Mouse (Mus musculus) C2C12 (cell line): ENCODE measurements around the gene Dexi. TPM values are rescaled to one million over a fixed set of nuclear protein-coding genes. Genes with fewer than 3 reads are reported as not detected.

ENCODE experiments used
- H3K27me3 ChIP-seq: one replicate; pipeline ENCODE4 v1.6.1; 2011; ENCODE audit not compliant: control insufficient read depth, insufficient read depth, insufficient read length
- H3K36me3 ChIP-seq: one replicate; pipeline ENCODE4 v1.6.1; 2011; ENCODE audit not compliant: control insufficient read depth, insufficient read depth
- H3K4me3 ChIP-seq: one replicate; pipeline ENCODE4 v1.5.1; 2011; ENCODE audit warnings: mild to moderate bottlenecking, control low read depth; ENCODE audit not compliant: poor library complexity, insufficient read depth, severe bottlenecking
- H3K79me2 ChIP-seq: one replicate; pipeline ENCODE4 v1.6.1; 2011; ENCODE audit not compliant: control insufficient read depth, insufficient read depth
- H3K79me3 ChIP-seq: one replicate; pipeline ENCODE4 v1.6.1; 2011; ENCODE audit warnings: low read depth, control low read depth
- H3ac ChIP-seq: one replicate; pipeline ENCODE3; 2011; ENCODE audit warnings: low read depth; ENCODE audit not compliant: control insufficient read depth, insufficient read length
- CEBPB ChIP-seq: IDR thresholded peaks from one replicate; pipeline ENCODE4 v1.6.1; 2011; ENCODE audit warnings: low read depth, mild to moderate bottlenecking, control low read depth, moderate library complexity
- CTCF ChIP-seq: IDR thresholded peaks from one replicate; pipeline ENCODE4 v1.5.1; 2011; ENCODE audit not compliant: control insufficient read depth, insufficient read depth, insufficient read length
- FOSL1 ChIP-seq: IDR thresholded peaks from one replicate; pipeline ENCODE4 v1.8.0; 2011; ENCODE audit warnings: mild to moderate bottlenecking, low read length; ENCODE audit not compliant: poor library complexity, insufficient read depth, severe bottlenecking
- MAX ChIP-seq: IDR thresholded peaks from one replicate; pipeline ENCODE4 v1.6.1; 2011; ENCODE audit warnings: mild to moderate bottlenecking, control low read depth
- MYOD1 ChIP-seq: IDR thresholded peaks from one replicate; pipeline ENCODE4 v1.6.1; 2011; ENCODE audit warnings: low read depth; ENCODE audit not compliant: control insufficient read depth, insufficient read length
- MYOG ChIP-seq: IDR thresholded peaks from one replicate; pipeline ENCODE4 v1.6.1; 2011; ENCODE audit not compliant: control insufficient read depth, insufficient read length; ENCODE audit errors: extremely low read depth
- USF1 ChIP-seq: IDR thresholded peaks from one replicate; pipeline ENCODE4 v1.6.1; 2011; ENCODE audit warnings: low read depth, mild to moderate bottlenecking, control low read depth, moderate library complexity
- polyA plus RNA-seq: library from polyadenylated mRNA; unstranded; fragments of >200 nt; fragmentation: generic; extraction: Trizol; gene quantifications from one replicate; pipeline ENCODE4 v1.2.1, GENCODE M21; 2012; ENCODE audit warnings: missing spikeins

The Dexi gene
- polyA plus RNA-seq, 1 experiment: 17.1 TPM

DNA sequence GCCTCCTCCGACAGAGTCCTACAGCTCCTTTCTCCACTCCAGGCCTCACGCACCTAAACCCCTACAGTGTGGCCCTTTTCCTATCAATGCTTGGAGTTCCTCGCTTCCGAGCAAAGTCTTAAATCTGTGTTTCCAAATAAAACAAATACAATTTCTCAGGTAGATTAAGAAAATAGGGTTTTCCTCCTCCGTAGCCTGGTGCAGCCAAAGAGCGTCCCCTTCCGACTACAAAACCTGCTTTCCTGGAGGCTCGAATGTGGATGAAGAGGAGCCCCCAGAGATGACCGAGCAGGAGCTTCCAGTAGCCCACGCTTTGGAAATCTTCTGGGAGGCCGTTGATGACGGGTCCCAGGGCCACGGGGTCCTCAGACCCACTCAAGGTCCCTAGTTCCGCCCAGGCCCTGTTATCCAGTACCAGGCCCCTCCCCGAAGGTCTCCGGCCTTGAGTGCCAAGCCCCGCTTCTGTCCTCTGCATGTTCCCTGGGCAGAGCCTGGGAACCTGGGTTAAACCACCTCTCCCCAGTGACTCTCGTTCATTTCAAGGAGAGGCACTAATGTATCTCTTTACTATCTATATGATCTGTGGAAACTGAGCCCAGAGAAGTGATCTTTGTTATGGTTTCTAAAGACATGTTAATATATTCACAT is 52.2 kb downstream of the Dexi start:
- no peaks in the 10 kb centered on the region for H3K79me3 ChIP-seq
- no peak overlapping the region for H3ac ChIP-seq
- no peaks in the 10 kb centered on the region for H3K79me2 ChIP-seq
- no peak overlapping the region for H3K4me3 ChIP-seq
- peaks cover 33% of the 10 kb centered on the region for H3K27me3 ChIP-seq
- no peaks in the 10 kb centered on the region for H3K36me3 ChIP-seq
- TF ChIP-seq FOSL1 (no peak), USF1 (no peak), MAX (no peak), CTCF (no peak), CEBPB (no peak), MYOD1 (no peak), MYOG (no peak)

DNA sequence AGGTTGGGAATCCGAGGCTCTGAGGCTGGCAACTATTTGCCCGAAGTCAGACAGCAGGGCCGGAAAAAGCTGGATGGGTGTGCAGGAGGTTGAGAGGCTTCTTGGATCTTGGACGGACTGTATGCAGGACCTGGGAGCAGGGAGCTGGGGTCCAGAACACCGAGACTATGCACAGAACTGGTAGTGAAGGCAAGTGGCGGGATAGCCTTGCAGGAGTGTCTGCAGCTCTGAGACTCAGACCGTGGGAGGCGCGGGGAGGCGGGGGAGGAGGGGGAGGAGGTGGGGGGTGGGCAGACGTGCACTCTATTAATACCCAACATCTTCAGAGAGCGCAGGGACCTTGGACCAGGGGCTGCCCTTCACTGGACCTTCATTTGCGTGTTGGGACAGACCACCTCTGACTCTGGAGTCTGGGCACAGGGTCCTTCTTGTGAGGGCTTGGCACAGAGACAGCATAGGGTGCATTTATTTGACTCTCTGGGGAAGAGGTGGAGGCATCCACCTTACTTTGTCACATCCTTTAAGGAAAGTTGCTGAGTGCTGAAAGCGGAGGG is 52.9 kb downstream of the Dexi start:
- no peaks in the 10 kb centered on the region for H3K36me3 ChIP-seq
- H3K79me2 ChIP-seq: no peaks in the 10 kb centered on the region
- H3K4me3 ChIP-seq: no peak overlapping the region
- peaks cover 33% of the 10 kb centered on the region for H3K27me3 ChIP-seq
- H3ac ChIP-seq: no peak overlapping the region
- TF ChIP-seq CTCF (no peak), CEBPB (no peak), MYOG (no peak), MYOD1 (no peak), MAX (no peak), USF1 (no peak)
- no peaks in the 10 kb centered on the region for H3K79me3 ChIP-seq

DNA sequence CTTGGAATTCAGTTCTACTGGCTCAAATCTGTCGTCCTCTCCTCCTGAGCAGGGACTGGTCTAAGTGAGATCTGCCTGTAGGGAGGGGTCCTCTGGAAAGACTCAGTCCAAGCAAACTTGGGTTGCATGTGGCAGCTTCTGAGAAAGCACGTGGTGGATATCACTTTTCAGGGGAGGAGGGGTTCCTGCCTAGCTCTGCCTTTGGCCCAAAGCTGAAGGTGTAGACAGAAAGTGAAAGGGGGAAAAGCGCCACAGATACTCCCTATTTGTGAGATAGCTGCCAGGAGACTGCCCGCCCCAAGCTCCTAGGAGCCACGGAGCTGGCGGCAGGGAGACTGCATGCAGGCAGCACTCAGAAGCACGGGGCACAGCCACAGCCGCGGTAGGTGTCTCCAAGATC is 53.4 kb downstream of the Dexi start:
- no peaks in the 10 kb centered on the region for H3K79me2 ChIP-seq
- H3K27me3 ChIP-seq: peaks cover 37% of the 10 kb centered on the region
- no peak overlapping the region for H3ac ChIP-seq
- H3K36me3 ChIP-seq: no peaks in the 10 kb centered on the region
- H3K79me3 ChIP-seq: no peaks in the 10 kb centered on the region
- TF ChIP-seq USF1 (no peak), CTCF (no peak), CEBPB (no peak), MAX (no peak), FOSL1 (no peak), MYOD1 (no peak), MYOG (no peak)
- no peak overlapping the region for H3K4me3 ChIP-seq

DNA sequence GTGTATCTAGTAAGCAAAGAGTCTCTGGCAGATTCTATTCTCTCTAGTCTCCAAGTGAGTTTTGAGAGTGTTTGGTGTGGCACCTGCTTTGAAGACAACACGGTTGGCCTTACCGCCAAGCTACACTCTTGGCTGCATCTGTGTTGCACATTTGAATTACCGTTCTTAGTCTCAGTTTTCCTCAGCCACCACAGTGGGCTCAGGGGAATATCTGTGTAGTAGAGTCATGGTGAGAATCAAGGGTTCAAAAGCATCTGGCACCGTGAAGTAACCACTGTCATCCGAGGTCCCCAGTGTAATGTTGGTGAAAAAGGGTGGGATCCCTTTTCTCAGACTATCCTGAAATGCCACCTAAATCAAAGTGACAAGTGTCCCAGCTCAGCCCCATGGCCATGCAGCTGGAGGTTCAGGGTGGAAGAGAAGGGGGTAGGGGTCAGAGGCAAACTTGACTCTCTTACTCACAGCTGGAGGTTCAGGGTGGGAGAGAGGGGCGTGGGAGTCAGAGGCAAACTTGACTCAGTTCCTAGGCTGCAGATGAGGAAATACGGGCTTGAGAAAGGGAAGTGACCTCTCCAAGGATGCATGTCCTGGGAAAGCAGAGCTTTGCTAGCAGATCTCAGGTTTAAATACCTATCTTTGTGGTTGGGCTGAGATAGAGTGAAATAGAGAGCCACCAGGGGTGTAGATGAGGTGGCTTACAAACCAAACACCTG is 53.9 kb downstream of the Dexi start:
- Histone ChIP-seq H3ac (no peak overlapping the region), H3K4me3 (no peak overlapping the region), H3K79me2 (no peaks in the 10 kb centered on the region), H3K36me3 (no peaks in the 10 kb centered on the region), H3K27me3 (peaks cover 43% of the 10 kb centered on the region), H3K79me3 (no peaks in the 10 kb centered on the region)
- TF ChIP-seq MYOG (no peak), MYOD1 (no peak), CEBPB (no peak), USF1 (no peak), MAX (no peak), CTCF (no peak), FOSL1 (no peak)

DNA sequence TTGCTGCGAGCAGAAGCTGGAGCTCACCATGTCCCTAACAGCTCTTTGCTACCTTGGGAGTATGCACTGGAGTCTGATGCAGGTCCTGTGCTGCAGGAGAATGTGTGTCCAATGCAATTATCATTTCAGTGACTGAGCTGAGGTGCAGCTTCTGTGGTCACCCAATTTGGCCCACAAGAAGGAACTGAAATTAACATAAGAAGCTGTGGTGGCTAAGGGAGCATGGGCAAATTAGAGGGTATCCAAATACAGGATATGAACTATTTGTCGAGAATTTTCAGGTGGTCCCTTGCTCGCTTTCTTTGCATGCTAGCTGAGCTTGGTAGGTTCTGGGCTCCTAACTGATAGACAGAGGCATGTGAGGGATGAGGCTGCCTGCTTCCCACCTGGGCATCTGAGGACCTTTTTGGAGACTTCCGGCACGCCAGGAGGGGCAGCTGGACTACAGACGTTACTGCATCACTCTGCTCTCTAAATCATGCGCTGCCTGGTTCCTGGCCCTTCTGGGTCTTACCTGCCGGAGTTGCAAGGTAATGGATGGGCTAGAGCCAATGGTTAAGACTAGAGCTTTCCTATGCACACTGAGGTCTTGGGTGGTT is 54.9 kb downstream of the Dexi start:
- H3K79me3 ChIP-seq: no peaks in the 10 kb centered on the region
- peaks cover 45% of the 10 kb centered on the region for H3K27me3 ChIP-seq
- no peaks in the 10 kb centered on the region for H3K79me2 ChIP-seq
- no peak overlapping the region for H3ac ChIP-seq
- H3K4me3 ChIP-seq: no peak overlapping the region
- no peaks in the 10 kb centered on the region for H3K36me3 ChIP-seq
- TF ChIP-seq FOSL1 (no peak), MAX (no peak), MYOD1 (no peak), MYOG (no peak), USF1 (no peak), CEBPB (no peak)
